Mouse (Mus musculus) heart, postnatal 0 days (tissue): ENCODE measurements at regions not wholly inside any gene's neighbourhood (a gene's known extent, or its start where the extent isn't known, plus 50 kb on each side); places are given as distances from the start of the nearest gene placed in this dataset.

Source experiments
- CTCF ChIP-seq: IDR thresholded peaks from 2 replicates; pipeline ENCODE4 v1.5.1; 2016; ENCODE audit warnings: antibody characterized with exemption, control low read depth, low read depth
- EP300 ChIP-seq: IDR thresholded peaks from 2 replicates; pipeline ENCODE4 v1.6.1; 2016; ENCODE audit warnings: antibody characterized with exemption, low read depth

DNA sequence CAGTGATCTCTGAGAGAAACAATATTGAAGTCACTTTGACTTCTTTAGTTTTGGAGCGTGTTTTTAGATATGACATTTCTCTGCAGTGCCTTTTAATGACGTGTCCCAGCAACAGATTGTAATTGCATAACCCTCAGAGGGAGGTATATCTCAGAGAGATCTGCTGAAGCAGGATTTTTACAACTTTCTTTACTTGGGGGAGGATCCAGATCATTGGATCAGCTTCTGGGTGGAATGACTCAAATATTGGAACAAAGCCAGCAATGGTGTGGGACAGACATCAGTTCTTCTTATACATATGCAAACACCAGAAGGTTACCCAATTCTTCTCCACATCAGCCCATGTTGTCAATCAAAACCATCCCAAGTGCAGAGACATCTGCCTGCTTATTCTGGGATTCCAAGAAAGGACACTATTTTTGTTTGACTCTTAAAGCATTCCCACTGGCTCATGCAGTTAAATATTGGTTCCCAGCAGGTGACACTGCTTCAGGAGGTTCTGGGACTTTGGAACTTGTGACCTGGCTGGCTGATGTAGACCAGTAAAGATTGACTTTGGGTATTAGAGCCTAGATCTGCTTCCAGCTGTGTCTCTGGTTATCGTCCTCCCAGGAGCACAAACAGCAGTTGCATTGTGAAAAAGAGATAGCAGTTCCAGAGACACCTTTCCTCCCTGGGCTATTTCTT lies 130.5 kb upstream of the C1qtnf7 start:
- no peak for TF ChIP-seq CTCF
- no peak for TF ChIP-seq EP300
